Mouse (Mus musculus) stomach, postnatal 0 days (tissue): ENCODE results near the gene Tha1.
A peak's percentile ranks its signal among the peaks of the same experiment; 100 is the strongest.

Experiments
- CTCF ChIP-seq: IDR thresholded peaks from 2 replicates; pipeline ENCODE4 v1.5.1; 2016; ENCODE audit warnings: antibody characterized with exemption, low read depth, mild to moderate bottlenecking, moderate library complexity
- EP300 ChIP-seq: optimal IDR thresholded peaks from 2 replicates; pipeline ENCODE3; 2016; ENCODE audit warnings: antibody characterized with exemption

DNA sequence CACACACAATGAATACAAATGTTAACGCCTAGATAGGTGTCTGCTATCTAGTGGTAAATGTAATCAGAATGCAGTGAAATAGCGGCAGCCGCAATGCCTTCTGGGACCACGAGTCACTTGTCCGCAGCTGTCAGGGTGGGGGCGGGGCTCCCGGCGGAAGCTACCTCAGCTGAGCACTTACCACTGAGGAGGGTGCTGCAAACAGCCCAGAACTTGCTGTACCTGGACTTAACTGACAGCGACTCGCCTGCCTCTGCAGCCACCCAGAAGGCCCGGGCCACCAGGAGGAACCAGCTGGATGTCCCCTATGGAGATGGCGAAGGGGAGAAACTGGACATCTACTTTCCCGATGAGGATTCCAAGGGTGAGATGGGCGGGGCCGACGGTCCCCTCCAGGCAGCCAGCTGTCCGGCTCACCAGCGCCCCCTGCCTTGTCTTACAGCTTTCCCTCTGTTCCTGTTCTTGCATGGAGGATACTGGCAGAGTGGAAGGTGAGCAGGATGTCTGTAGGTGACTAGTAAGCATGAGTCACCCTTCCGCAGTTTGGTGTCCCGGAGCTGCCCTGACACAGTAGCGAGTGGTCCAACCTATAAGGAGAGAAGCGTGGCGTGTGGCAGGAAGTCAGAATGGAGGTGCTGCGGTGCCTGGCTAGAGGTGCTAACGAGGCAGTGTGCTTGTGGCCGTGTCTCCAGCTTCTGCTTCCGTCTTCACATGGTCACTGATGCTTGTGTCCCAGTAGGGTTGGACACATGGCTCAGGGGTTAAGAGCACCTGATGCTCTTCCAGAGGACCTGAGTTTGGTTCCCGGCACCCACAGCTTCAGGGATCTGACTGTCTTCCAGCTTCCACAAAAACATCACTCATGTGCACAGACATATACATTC lies 41.0 kb downstream of the Tha1 start:
- TF ChIP-seq CTCF = peak; percentile 85
- TF ChIP-seq EP300 = no peak
